Mouse (Mus musculus) hindbrain, embryonic 10.5 days (tissue): ENCODE data around the gene Slc22a21. TPM values are rescaled to one million over a fixed set of nuclear protein-coding genes. Genes with fewer than 3 reads are reported as not detected.
"Not testable (repeated sequence)": the region's sequence is repeated elsewhere in the genome, so short reads cannot be mapped to it uniquely, and the experiment has no call there.

Source experiments
- DNase-seq: peaks from one replicate; pipeline ENCODE4 v3.0.0-alpha.2; 2017; ENCODE audit warnings: low spot score
- H3K27ac ChIP-seq: fragments of 300-500 bp; sonication (generic); 2 replicates; pipeline ENCODE4 v1.5.1; 2016; ENCODE audit warnings: mild to moderate bottlenecking, moderate library complexity
- H3K27me3 ChIP-seq: fragments of 300-500 bp; sonication (generic); 2 replicates; pipeline ENCODE4 v1.6.1; 2016; ENCODE audit warnings: mild to moderate bottlenecking; ENCODE audit not compliant: poor library complexity, insufficient read depth, severe bottlenecking
- H3K36me3 ChIP-seq: fragments of 300-500 bp; sonication (generic); 2 replicates; pipeline ENCODE4 v1.6.1; 2016; ENCODE audit warnings: mild to moderate bottlenecking, moderate library complexity
- H3K4me1 ChIP-seq: fragments of 300-500 bp; sonication (generic); replicated peaks from 2 replicates; pipeline ENCODE4 v1.6.1; 2016; ENCODE audit warnings: mild to moderate bottlenecking
- H3K4me3 ChIP-seq: fragments of 300-500 bp; sonication (generic); 2 replicates; pipeline ENCODE4 v1.5.1; 2016; ENCODE audit warnings: mild to moderate bottlenecking, moderate library complexity
- H3K9me3 ChIP-seq: fragments of 300-500 bp; sonication (generic); 2 replicates; pipeline ENCODE4 v1.6.1; 2016; ENCODE audit warnings: mild to moderate bottlenecking, moderate library complexity
- WGBS: fragments of 180-500 bp; shearing (Covaris S2); methylation state at CpG from one replicate; pipeline ENCODE4 v1.1.7; 2016; 5-methylcytosine and 5-hydroxymethylcytosine counted together
- polyA plus RNA-seq: library from polyadenylated mRNA; unstranded; fragments of >200 nt; fragmentation: Nextera tagmentation; extraction: Ambion mirVana; gene quantifications from 2 replicates; pipeline ENCODE4 v1.2.1, GENCODE M21; 2016

Slc22a21 gene
- polyA plus RNA-seq, 1 experiment from 2014 or later: 2.0 TPM

DNA sequence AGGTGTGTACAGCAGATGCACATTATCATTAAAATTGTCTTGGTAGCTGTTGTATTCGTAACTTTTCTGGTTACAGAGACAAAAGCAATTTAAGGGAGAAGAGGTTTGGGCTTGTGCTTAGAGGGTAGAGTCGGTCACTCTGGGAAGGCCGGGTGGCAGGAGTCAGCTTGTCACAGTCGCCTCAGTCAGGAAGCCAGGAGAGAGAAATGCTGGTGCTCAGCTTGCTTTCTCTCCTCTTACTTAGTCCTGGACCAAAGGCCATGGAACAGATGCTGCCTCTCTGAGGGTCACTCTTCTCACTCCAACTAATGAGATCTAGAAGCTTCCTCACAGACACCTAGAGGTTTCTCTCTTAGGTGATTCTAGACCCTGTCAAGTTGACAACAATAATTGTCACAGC lies 1.3 kb upstream of the Slc22a21 start:
- no peak for DNase-seq
- H3K9me3 ChIP-seq: no peaks in the 10 kb centered on the region

DNA sequence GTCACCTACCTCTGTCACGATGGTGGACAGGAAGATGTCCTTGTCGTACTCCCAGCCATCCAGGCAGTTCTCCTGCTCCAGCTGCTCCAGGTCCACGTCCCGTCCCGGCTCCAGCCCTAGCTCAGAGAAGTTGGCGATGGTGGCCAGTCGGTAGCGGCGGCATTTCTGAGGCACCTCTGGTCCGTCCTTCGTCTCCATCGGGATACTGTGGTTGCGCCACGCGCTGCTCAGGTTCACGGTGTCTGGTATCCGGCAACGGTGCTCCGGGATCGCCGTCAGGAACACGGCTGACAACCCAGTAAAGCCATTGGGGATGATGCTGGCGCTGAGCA lies 710 bp downstream of the Slc22a21 start:
- WGBS: 1% methylated on average over 23 of the region's 23 CpGs
- not testable (repeated sequence) for H3K9me3 ChIP-seq, DNase-seq

More for the DNA sequence above, 1.3 kb upstream of the Slc22a21 start:
- no peaks in the 10 kb centered on the region for H3K36me3 ChIP-seq
- H3K4me3 ChIP-seq: no peak overlapping the region
- WGBS: 89% methylated on average over 4 of the region's 4 CpGs
- H3K4me1 ChIP-seq: peaks cover 13% of the 10 kb centered on the region
- no peak overlapping the region for H3K27ac ChIP-seq
- H3K27me3 ChIP-seq: peaks cover 17% of the 10 kb centered on the region

DNA sequence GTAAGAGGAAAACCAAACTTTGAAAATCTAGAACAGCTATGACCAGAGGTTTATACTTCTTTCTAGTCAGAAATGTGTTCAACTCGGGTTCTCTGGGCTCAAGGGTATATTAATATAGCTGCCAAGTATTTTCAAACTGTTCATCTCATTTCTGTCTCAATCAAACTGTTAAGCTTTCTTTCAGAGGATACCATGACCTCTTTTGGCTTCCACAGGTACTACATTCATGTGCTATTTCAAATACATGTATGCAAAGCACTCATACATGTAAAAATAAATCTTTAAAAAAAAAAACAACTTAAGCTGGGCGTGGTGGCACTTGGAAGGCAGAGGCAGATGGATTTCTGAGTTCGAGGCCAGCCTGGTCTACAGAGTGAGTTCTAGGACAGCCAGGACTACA lies 2.5 kb downstream of the Slc22a21 start:
- Histone ChIP-seq H3K9me3 (no peaks in the 10 kb centered on the region), H3K4me1 (peaks cover 13% of the 10 kb centered on the region), H3K27ac (no peak overlapping the region), H3K4me3 (no peak overlapping the region), H3K36me3 (no peaks in the 10 kb centered on the region), H3K27me3 (peaks cover 17% of the 10 kb centered on the region)
- WGBS: 81% methylated on average over 3 of the region's 3 CpGs
- DNase-seq: no peak

More for the DNA sequence above, 710 bp downstream of the Slc22a21 start:
- Histone ChIP-seq H3K27me3 (peaks cover 17% of the 10 kb centered on the region), H3K4me3 (peak overlapping the region; percentile 68), H3K27ac (peak overlapping the region; percentile 82), H3K4me1 (peaks cover 13% of the 10 kb centered on the region)
- H3K36me3 ChIP-seq: not testable (repeated sequence)

DNA sequence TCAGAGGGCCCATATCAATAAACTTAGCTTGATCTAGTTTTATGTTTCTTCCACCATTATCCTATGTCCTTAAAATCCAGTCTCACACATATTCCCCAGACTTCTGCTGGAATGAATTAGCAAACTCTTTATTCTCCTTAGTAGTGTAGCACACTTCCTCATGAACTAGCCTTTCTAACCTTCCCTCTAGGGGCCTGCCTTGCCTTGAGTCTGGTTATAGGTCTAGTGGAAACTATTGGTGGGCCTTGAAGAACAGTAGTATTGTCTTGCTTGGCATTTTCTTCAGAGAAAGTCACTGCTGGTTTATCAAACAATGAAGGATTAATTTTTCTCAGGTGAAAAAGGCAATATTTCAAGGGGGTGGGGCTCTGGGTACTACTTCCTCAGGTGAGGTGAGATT lies 4.6 kb downstream of the Slc22a21 start:
- Histone ChIP-seq H3K4me1 (peaks cover 13% of the 10 kb centered on the region), H3K9me3 (no peaks in the 10 kb centered on the region), H3K27me3 (peaks cover 17% of the 10 kb centered on the region), H3K4me3 (no peak overlapping the region), H3K36me3 (no peaks in the 10 kb centered on the region), H3K27ac (no peak overlapping the region)
- DNase-seq: no peak

DNA sequence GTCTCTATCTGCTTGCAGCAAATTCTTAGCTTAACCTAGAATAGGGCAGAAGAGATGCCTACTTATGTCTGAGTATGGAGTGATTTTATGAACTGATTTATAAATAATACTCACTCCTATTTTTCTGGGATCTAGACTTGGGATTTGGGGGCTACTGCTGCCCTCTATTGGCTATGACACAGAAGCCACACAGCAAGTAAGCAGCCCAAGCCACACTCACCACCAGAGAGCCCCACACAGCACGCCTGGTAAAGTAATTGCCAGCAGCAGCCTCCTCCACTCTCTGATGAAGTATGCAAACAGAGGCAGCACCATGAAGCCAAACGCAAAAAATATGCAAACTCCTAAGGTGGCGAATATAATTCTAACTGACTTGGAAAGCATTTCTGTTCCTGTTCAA lies 21.1 kb downstream of the Slc22a21 start:
- Histone ChIP-seq H3K36me3 (no peaks in the 10 kb centered on the region), H3K27ac (no peak overlapping the region), H3K27me3 (no peaks in the 10 kb centered on the region), H3K9me3 (no peaks in the 10 kb centered on the region), H3K4me1 (no peaks in the 10 kb centered on the region), H3K4me3 (no peak overlapping the region)
- 51% methylated on average over 3 of the region's 3 CpGs for WGBS
- no peak for DNase-seq

DNA sequence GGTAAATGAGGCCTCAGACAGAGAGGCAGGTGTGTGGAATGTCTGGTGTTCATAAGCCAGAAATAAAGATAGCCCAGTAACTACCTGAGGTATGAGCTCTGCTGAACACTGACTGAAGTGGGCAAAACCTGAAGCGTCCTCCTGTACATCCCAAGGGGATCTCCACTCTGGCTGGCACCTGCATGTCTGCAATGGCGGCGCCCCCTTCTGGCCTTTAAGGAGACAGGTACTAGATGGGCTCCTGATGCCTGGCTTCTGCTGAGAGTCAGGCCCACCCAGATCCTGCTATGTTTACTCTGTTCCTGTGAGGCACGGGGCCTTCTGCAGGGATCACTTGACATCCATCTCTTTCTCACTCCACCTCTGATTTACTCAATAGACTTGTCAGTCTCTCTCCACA lies 22.0 kb downstream of the Slc22a21 start:
- H3K9me3 ChIP-seq, DNase-seq: not testable (repeated sequence)
- 40% methylated on average over 4 of the region's 4 CpGs for WGBS

DNA sequence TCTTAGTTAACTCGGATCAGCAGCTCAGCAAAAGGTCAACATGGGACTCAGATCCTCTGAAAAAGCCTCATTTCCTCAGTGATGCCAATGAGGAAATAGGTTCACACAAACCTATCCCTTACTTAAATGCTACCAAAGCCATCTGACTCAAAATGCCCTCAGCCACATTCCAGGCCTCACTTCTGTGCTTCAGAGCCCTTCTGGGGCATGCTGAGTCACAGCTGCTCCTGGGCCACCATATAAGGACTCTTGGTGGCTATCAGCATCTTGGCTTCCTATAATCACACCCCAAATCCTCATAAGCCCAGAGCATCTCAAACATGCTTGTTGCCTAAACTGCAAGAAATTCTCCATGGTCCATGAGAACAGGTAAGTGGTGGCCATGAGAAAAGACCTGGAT lies 23.5 kb downstream of the Slc22a21 start:
- no peaks in the 10 kb centered on the region for H3K4me1 ChIP-seq
- H3K4me3 ChIP-seq: no peak overlapping the region
- no peak for DNase-seq
- H3K27ac ChIP-seq: no peak overlapping the region
- no peaks in the 10 kb centered on the region for H3K9me3 ChIP-seq
- no peaks in the 10 kb centered on the region for H3K27me3 ChIP-seq
- WGBS: 80% methylated on average over 1 of the region's 1 CpGs
- H3K36me3 ChIP-seq: no peaks in the 10 kb centered on the region

More for the DNA sequence above, 22.0 kb downstream of the Slc22a21 start:
- H3K27ac ChIP-seq, H3K36me3 ChIP-seq, H3K4me3 ChIP-seq, H3K4me1 ChIP-seq, H3K27me3 ChIP-seq: not testable (repeated sequence)

DNA sequence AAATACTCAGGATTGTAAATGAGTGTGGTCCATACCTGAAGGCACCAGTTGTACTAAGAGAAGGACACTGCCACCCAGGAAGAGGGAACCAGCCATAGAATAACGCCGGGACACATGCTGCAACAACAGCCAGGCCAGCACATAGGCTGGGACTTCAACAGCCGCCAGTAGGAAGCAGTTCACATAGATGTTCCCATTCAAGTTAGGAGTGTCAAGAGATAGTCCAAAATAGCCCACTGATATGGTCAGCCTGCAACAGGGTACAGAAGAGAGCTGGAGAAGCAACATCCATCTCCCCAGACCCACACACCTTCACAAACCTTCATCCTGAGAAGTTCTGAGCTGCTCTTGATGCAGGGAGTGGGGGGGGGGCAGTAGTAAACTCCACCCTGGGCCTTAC lies 25.5 kb downstream of the Slc22a21 start:
- no peak overlapping the region for H3K4me3 ChIP-seq
- no peaks in the 10 kb centered on the region for H3K4me1 ChIP-seq
- H3K27ac ChIP-seq: no peak overlapping the region
- WGBS: 89% methylated on average over 3 of the region's 3 CpGs
- H3K9me3 ChIP-seq: no peaks in the 10 kb centered on the region
- H3K36me3 ChIP-seq: no peaks in the 10 kb centered on the region
- no peaks in the 10 kb centered on the region for H3K27me3 ChIP-seq
- DNase-seq: no peak

DNA sequence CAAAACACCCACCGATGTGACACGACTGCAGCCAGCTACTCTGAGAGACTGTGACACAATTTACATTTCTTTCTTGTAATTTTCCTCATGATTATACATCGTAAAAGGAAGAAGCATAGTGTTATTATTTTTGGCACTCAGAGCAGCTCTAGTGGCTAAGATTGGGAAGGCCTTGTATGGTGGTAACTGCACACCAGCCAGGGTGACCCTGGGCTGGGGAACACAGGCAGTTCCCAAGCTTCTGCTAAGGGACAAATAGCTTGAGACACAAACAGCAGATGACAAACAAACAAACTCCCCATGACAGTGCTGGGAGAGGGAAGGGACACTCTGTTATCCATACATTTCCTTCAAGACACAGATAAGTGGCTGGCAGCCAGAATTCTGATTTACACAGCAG lies 30.0 kb downstream of the Slc22a21 start:
- not testable (repeated sequence) for H3K27ac ChIP-seq, H3K27me3 ChIP-seq, H3K36me3 ChIP-seq, H3K9me3 ChIP-seq, H3K4me1 ChIP-seq, H3K4me3 ChIP-seq, DNase-seq
- 100% methylated on average over 1 of the region's 3 CpGs for WGBS

DNA sequence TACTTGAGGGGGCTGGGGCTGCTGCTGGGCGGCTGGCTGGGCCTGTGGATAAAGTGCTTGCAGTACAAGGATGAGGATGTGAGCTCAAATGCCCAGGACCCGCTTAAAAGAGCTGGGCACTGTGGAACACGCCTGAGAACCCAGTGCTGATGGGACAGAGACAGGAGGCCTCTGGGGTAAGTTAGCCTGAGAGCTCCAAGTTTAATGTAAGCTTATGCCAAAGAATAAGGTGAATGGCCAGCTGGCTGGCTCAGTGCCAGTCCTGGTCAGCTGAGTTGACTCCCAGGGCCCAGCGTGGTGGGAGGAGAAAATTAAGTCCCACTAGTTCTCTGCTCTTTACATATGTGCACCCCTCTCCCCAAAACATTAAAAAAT lies 48.2 kb downstream of the Slc22a21 start:
- not testable (repeated sequence) for H3K36me3 ChIP-seq, DNase-seq, H3K9me3 ChIP-seq, H3K27me3 ChIP-seq, H3K4me1 ChIP-seq, H3K4me3 ChIP-seq
- peak overlapping the region; percentile 53; the same call in 1 of the 2 replicates for H3K27ac ChIP-seq
- 78% methylated on average over 4 of the region's 4 CpGs for WGBS

DNA sequence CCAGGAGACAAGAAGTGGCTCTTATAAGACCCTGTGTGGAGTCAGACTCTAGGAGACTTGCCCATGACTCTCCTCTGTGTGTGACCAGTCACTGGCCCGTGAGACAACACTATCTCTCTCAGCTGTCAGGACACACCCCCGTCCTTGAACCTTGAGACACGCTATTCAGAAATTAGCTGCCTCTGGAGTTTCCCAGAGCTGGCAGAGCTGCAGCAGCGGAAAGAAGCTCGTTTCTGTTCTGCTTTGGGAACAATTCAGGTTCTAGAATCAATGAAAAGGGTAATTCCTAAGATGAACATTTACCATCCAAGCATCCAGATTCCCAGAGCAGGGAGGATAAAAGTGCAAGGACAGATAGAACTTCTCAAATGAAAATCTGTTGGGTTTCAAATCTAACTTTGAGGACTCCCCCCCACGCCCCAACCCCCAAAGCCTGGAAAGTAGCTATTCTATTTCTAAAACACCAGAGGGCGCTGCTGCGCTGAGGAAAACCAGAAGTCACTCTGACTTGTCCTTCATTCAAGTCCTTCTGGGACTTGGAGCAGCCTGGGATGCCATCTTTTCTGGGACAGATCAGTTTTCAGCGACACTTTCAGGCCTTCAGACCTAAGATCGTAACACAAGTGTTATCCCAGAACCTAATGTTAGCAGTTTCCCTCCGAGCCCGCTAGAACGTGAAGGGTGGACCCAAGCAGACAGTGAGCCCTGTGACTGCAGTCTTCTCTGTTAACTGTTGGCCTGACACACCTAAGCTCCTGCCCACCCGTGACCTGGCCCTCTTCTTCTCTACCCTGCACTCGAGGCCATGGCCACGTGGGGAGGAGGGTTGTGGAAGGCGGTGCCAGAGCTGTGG lies 48.8 kb downstream of the Slc22a21 start:
- Histone ChIP-seq H3K27ac (peak overlapping the region; percentile 53; the same call in 1 of the 2 replicates), H3K4me3 (no peak overlapping the region), H3K9me3 (no peaks in the 10 kb centered on the region), H3K36me3 (no peaks in the 10 kb centered on the region), H3K27me3 (no peaks in the 10 kb centered on the region), H3K4me1 (0 out of 2 replicates have a peak, but pooled peaks cover 4% of the 10 kb centered on the region)
- 40% methylated on average over 17 of the region's 17 CpGs for WGBS
- peak; percentile 56 for DNase-seq

DNA sequence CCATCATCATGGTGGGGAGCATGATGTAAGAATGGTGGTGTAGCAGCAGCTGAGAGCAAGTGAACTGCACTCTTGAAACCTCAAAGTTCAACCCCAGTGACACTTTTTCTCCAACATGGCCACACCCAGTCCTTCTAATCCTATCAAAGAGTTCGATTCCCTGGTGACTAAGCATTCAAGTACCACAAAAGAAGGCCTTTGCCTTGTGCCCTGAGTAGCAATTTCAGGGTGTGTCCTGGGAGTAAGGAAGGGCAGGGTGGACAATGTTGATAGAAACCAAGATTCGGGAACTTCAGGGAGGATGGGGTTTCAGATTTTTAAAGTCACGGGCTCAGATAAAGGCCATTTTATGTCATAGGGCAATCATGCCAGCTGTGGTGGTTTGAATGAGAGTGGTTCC lies 50.4 kb downstream of the Slc22a21 start:
- Histone ChIP-seq H3K9me3 (0 out of 2 replicates have a peak, but pooled peaks cover 3% of the 10 kb centered on the region), H3K4me3 (no peak overlapping the region), H3K27ac (no peak overlapping the region), H3K36me3 (no peaks in the 10 kb centered on the region), H3K27me3 (no peaks in the 10 kb centered on the region), H3K4me1 (0 out of 2 replicates have a peak, but pooled peaks cover 4% of the 10 kb centered on the region)
- WGBS: 78% methylated on average over 3 of the region's 3 CpGs
- no peak for DNase-seq

DNA sequence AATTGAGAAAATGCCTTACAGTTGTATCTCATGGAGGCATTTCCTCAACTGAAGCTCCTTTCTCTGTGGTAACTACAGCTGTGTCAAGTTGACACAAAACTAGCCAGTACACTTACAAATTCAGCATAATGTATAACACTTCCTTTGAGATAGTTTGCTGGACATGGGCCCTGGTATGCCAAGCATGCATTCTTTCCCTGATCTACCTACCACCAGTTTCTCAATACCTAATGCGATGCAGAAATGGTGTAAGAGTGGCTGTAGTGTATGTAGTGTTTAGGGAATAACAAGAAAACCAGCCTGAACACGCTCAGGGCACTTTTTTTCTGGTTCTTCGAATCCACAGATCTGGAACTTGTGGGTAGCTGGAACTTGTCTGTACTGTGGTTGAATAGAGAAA lies 51.5 kb downstream of the Slc22a21 start:
- Histone ChIP-seq H3K9me3 (0 out of 2 replicates have a peak, but pooled peaks cover 3% of the 10 kb centered on the region), H3K4me1 (0 out of 2 replicates have a peak, but pooled peaks cover 4% of the 10 kb centered on the region), H3K27ac (no peak overlapping the region), H3K36me3 (no peaks in the 10 kb centered on the region), H3K4me3 (no peak overlapping the region), H3K27me3 (no peaks in the 10 kb centered on the region)
- no peak for DNase-seq
- WGBS: 79% methylated on average over 3 of the region's 3 CpGs
